Mouse (Mus musculus) kidney, adult 8-10 months (tissue): ENCODE data around the gene Ank3.

Experiments used
- DNase-seq, 2 experiments: peaks; one replicate each; pipeline ENCODE4 v3.0.0; 2022

Gene Ank3

GRCm38 (mm10) chr10:70022596-70022995 lies 624.0 kb downstream of the Ank3 start:
- no peak for DNase-seq

- no peak for DNase-seq
Observed at GRCm38 (mm10) chr10:70023861-70024260, 625.3 kb downstream of the Ank3 start.

- no peak for DNase-seq
Observed at GRCm38 (mm10) chr10:70031942-70032341, 633.4 kb downstream of the Ank3 start.

- DNase-seq: no peak
Observed at GRCm38 (mm10) chr10:70032982-70033381, 634.4 kb downstream of the Ank3 start.

GRCm38 (mm10) chr10:70033856-70034255 lies 635.3 kb downstream of the Ank3 start:
- no peak for DNase-seq

- DNase-seq: no peak
Observed at GRCm38 (mm10) chr10:70039871-70040291, 641.3 kb downstream of the Ank3 start.

GRCm38 (mm10) chr10:70041562-70041961 lies 643.0 kb downstream of the Ank3 start:
- no peak for DNase-seq

- DNase-seq: no peak
Observed at GRCm38 (mm10) chr10:70045722-70046121, 647.1 kb downstream of the Ank3 start.

GRCm38 (mm10) chr10:70049771-70050170 lies 651.2 kb downstream of the Ank3 start:
- no peak for DNase-seq

GRCm38 (mm10) chr10:70055291-70055690 lies 656.7 kb downstream of the Ank3 start:
- no peak for DNase-seq

- DNase-seq: no peak
Observed at GRCm38 (mm10) chr10:70057064-70057463, 658.5 kb downstream of the Ank3 start.

- DNase-seq: peak; percentile 36 to 52
Observed at GRCm38 (mm10) chr10:70060021-70060688, 661.6 kb downstream of the Ank3 start.

GRCm38 (mm10) chr10:70060689-70061081 lies 662.1 kb downstream of the Ank3 start:
- DNase-seq: peak; percentile 51 to 64

- DNase-seq: no peak
Observed at GRCm38 (mm10) chr10:70063881-70064555, 665.4 kb downstream of the Ank3 start.

GRCm38 (mm10) chr10:70065191-70065590 lies 666.6 kb downstream of the Ank3 start:
- no peak for DNase-seq

GRCm38 (mm10) chr10:70066497-70067168 lies 668.1 kb downstream of the Ank3 start:
- DNase-seq: no peak

- peak; percentile 48 to 65 for DNase-seq
Observed at GRCm38 (mm10) chr10:70067169-70068115, 668.9 kb downstream of the Ank3 start.

GRCm38 (mm10) chr10:70069321-70069720 lies 670.7 kb downstream of the Ank3 start:
- no peak for DNase-seq

GRCm38 (mm10) chr10:70071334-70071733 lies 672.8 kb downstream of the Ank3 start:
- no peak for DNase-seq
